Mouse (Mus musculus) forebrain, postnatal 0 days (tissue): ENCODE results near the gene Slc13a5. TPM values are rescaled to one million over a fixed set of nuclear protein-coding genes. Genes with fewer than 3 reads are reported as not detected.

Source experiments
- ATAC-seq: fragments of 200-750 bp; cut with Nextera tagmentation; 2 replicates; pipeline ENCODE4 v1.8.0; 2017; ENCODE audit warnings: mild to moderate bottlenecking, moderate library complexity
- DNase-seq: peaks from one replicate; pipeline ENCODE4 v3.0.0-alpha.2; 2015
- H3K27ac ChIP-seq: fragments of 300-500 bp; sonication (generic); 2 replicates; pipeline ENCODE4 v1.5.1; 2014; ENCODE audit warnings: low read depth, mild to moderate bottlenecking, antibody characterized with exemption, low read length, moderate library complexity, mixed read lengths
- H3K27me3 ChIP-seq: fragments of 300-500 bp; sonication (generic); 2 replicates; pipeline ENCODE4 v1.6.1; 2014; ENCODE audit warnings: mild to moderate bottlenecking, low read length, mixed read lengths; ENCODE audit not compliant: insufficient read depth
- H3K36me3 ChIP-seq: fragments of 300-500 bp; sonication (generic); 2 replicates; pipeline ENCODE4 v1.6.1; 2014; ENCODE audit warnings: mild to moderate bottlenecking, moderate library complexity; ENCODE audit not compliant: insufficient read depth
- H3K4me1 ChIP-seq: fragments of 300-500 bp; sonication (generic); 2 replicates; pipeline ENCODE4 v1.6.1; 2014; ENCODE audit warnings: antibody characterized with exemption; ENCODE audit not compliant: insufficient read depth
- H3K4me2 ChIP-seq: fragments of 300-500 bp; sonication (generic); 2 replicates; pipeline ENCODE4 v1.6.1; 2014; ENCODE audit warnings: low read depth, mild to moderate bottlenecking, moderate library complexity
- H3K4me3 ChIP-seq: fragments of 300-500 bp; sonication (generic); 2 replicates; pipeline ENCODE4 v1.5.1; 2014; ENCODE audit warnings: low read depth, low read length, mixed read lengths
- H3K9ac ChIP-seq: fragments of 300-500 bp; sonication (generic); 2 replicates; pipeline ENCODE4 v1.6.1; 2014; ENCODE audit warnings: mild to moderate bottlenecking
- H3K9me3 ChIP-seq: fragments of 300-500 bp; sonication (generic); 2 replicates; pipeline ENCODE4 v1.6.1; 2016; ENCODE audit warnings: low read length
- CTCF ChIP-seq: sonication (generic); IDR thresholded peaks from 2 replicates; pipeline ENCODE4 v1.5.1; 2016; ENCODE audit warnings: antibody characterized with exemption, control low read depth, low read depth
- WGBS: fragments of 180-500 bp; shearing (Covaris S2); extraction: QIAGEN DNeasy Blood & Tissue Kit; methylation state at CpG from one replicate; pipeline ENCODE4 v1.1.7; 2014; 5-methylcytosine and 5-hydroxymethylcytosine counted together
- polyA plus RNA-seq: library from polyadenylated mRNA; unstranded; fragments of >200 nt; fragmentation: Nextera tagmentation; extraction: Ambion mirVana; gene quantifications from 2 replicates; pipeline ENCODE4 v1.2.1, GENCODE M21; 2015
- total RNA-seq: library from RNA; depleted of rRNA; stranded (reverse); fragments of >200 nt; gene quantifications from 2 replicates; pipeline ENCODE4 v1.2.3, GENCODE M21; 2014; rRNA removed

The Slc13a5 gene
- total and polyA plus RNA-seq, 2 experiments from 2014 or later: 4.1 to 4.7 TPM

DNA sequence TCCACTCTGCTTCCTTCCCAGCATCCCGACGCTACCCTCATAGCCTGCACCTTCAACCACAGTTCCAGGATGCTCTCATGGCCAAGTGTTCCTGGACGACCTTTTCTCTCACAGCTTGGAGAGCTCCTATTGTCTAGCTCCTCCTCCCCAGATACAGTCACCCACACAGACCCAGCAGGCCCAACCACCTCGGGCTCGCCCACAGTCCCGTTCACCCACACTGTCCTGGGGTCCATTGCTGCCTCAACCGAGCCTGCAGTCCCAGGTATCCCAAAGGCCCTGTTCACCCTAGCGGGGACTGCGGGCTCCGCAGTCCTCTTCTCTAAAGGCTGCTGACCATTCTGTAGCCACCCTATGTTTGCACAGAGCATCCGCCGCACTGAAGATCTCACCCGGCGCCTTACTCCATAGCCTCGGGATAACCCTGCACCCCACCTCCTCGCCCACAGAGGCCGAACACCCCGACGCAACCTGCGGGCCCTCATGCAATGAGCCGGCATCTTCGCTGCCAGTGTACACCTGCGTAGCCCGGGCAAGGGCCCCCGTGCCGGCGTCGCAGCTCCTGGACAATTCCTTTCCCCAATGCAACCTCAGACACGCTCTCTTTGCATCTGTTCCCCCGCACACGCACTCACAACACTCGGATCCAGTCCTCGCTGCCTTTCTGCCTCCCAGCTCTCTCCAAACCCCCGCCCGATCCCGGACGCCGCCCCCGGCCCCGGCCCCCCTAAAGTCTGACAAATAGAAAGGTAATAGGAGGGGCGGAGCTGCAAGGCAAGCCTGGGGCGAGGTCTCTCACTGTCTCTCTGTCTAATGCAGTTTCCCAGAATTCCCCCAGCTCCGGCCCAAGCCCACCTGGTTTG lies 60.5 kb downstream of the Slc13a5 start, which contains the start of gene Gm43951:
TSS of gene Gm43951 (minus strand) at position 500 of the 863 bp plus-strand sequence.
- DNase-seq: peak; percentile 31
- Histone ChIP-seq H3K27me3 (no peaks in the 10 kb centered on the region), H3K9ac (peak within 1 kb of the TSS; percentile 80), H3K36me3 (peaks cover 18% of the 10 kb centered on the region), H3K9me3 (no peaks in the 10 kb centered on the region), H3K4me1 (peaks cover 13% of the 10 kb centered on the region), H3K4me2 (peak within 1 kb of the TSS; percentile 83), H3K4me3 (peak within 1 kb of the TSS; percentile 77), H3K27ac (peak within 1 kb of the TSS; percentile 80)
- ATAC-seq: peak; percentile 66
- 2% methylated on average over 43 of the region's 43 CpGs for WGBS
- peak; percentile 45 for TF ChIP-seq CTCF

DNA sequence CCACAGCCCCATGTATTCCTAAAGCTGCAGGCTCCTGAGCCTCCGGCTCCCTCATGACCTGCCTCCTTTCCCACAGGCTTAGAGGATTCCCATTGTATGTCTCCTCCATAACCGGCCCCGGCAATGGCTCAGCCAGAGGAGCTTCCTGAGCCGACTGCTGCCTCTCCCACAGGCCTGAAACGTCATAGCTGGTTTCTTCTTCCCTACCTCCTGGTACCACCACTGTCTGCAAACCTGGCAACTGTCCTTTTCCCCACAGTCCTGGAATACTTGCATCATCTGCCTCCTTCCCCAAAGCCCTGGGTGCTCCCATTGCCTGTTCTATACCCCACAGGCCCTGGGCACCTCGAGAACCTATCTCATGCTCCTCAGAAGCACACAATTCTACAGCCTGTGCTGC lies 61.8 kb downstream of the Slc13a5 start:
- Histone ChIP-seq H3K36me3 (peaks cover 13% of the 10 kb centered on the region), H3K4me1 (peaks cover 13% of the 10 kb centered on the region), H3K27me3 (no peaks in the 10 kb centered on the region), H3K4me3 (peak overlapping the region; percentile 77; the same call in 1 of the 2 replicates), H3K27ac (no peak overlapping the region), H3K4me2 (peak overlapping the region; percentile 83), H3K9me3 (no peaks in the 10 kb centered on the region), H3K9ac (peak overlapping the region; percentile 80)
- WGBS: 89% methylated on average over 6 of the region's 6 CpGs
- ATAC-seq (no peak), DNase-seq (no peak)
- TF ChIP-seq CTCF: no peak

DNA sequence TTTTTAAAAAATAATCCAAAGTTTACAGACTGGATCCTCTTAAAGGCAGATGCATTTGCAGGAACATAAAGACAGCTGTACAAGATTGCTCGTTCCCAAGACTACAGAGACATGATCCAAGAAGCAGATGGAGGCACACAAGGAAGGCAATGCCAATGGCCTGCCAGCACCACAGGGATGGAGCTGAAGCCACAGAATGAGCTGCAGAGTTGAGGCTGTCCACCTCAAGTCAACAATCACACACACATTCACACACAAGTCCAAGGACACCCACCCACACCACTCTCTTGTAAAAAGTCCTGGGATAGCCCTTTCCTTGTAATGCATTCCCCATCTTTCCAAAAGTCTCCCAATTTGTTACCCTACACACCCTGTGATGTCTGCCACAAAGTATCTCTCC lies 63.6 kb downstream of the Slc13a5 start:
- Histone ChIP-seq H3K9ac (no peak overlapping the region), H3K4me3 (no peak overlapping the region), H3K4me1 (peaks cover 13% of the 10 kb centered on the region), H3K9me3 (no peaks in the 10 kb centered on the region), H3K4me2 (no peak overlapping the region), H3K36me3 (peaks cover 12% of the 10 kb centered on the region), H3K27me3 (no peaks in the 10 kb centered on the region), H3K27ac (no peak overlapping the region)
- DNase-seq (no peak), ATAC-seq (no peak)
- TF ChIP-seq CTCF: no peak
- 46% methylated on average over 1 of the region's 1 CpGs for WGBS

DNA sequence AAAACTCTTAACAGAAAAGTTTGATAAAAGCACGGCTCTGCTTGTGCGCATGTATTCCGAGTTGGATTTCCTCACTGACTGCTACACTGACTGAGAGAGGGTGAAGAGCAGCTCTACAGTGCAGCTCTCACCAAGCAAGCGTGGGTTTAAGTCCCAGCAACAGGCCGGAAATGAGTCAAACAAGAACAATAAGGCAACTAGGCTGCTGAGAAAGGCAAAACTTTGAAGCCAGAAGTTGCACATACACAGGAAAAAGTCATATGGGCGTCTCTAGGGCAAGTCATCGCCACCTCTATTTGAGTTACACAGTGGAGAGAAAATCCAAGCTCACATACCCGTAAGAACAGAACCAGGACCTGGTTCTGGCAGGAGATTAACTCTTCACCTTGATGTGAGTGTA lies 70.5 kb downstream of the Slc13a5 start:
- no peak for TF ChIP-seq CTCF
- Histone ChIP-seq H3K27ac (no peak overlapping the region), H3K36me3 (peaks cover 25% of the 10 kb centered on the region), H3K4me3 (no peak overlapping the region), H3K4me2 (no peak overlapping the region), H3K9ac (no peak overlapping the region), H3K27me3 (no peaks in the 10 kb centered on the region), H3K9me3 (no peaks in the 10 kb centered on the region), H3K4me1 (no peaks in the 10 kb centered on the region)
- DNase-seq (no peak), ATAC-seq (no peak)
- 89% methylated on average over 8 of the region's 8 CpGs for WGBS

DNA sequence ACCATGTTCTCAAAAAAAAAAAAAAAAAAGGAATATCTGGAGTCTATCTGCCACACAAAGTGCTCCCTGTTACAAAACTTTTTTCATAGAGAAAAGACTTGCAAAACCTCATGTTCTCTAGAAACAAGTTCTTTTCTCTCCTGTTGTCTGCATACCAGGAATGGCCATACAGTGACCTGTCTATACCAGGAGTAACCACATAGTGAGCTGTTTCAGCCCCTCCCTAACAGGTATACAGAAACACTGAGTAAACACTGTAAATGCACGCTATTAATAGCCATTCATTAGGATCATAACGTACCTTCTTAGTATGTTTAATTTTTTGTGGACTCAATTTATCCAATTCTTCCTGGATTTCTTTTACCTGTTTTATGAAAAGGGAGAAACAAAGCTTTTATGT lies 72.8 kb downstream of the Slc13a5 start:
- TF ChIP-seq CTCF: no peak

More for the DNA sequence above, 72.8 kb downstream of the Slc13a5 start:
- H3K27me3 ChIP-seq: no peaks in the 10 kb centered on the region
- no peak for DNase-seq
- no peak for ATAC-seq
- no peak overlapping the region for H3K27ac ChIP-seq
- no peaks in the 10 kb centered on the region for H3K4me1 ChIP-seq
- no peak overlapping the region for H3K4me3 ChIP-seq
- no peak overlapping the region for H3K9ac ChIP-seq
- H3K36me3 ChIP-seq: peaks cover 32% of the 10 kb centered on the region
- no peak overlapping the region for H3K4me2 ChIP-seq
- no peaks in the 10 kb centered on the region for H3K9me3 ChIP-seq
- 96% methylated on average over 2 of the region's 2 CpGs for WGBS

Other genes starting within 250 kb of the Slc13a5 start
- gene Aipl1, start 229.7 kb downstream of the Slc13a5 start, total RNA-seq: 0.19 and 0.31 TPM in 2 replicates
- 0.23 and 0.33 TPM in 2 replicates for gene Aipl1, start 229.7 kb downstream of the Slc13a5 start, polyA plus RNA-seq
- 13.2 and 14.9 TPM in 2 replicates for gene Pimreg, start 225.2 kb downstream of the Slc13a5 start, total RNA-seq
- 20.6 and 22.0 TPM in 2 replicates for gene Pimreg, start 225.2 kb downstream of the Slc13a5 start, polyA plus RNA-seq
- gene Pitpnm3, start 131.4 kb downstream of the Slc13a5 start, total RNA-seq: 7.8 and 14.0 TPM in 2 replicates
- gene Pitpnm3, start 131.4 kb downstream of the Slc13a5 start, polyA plus RNA-seq: 1.9 and 3.2 TPM in 2 replicates
- gene Gm43951, start 60.4 kb downstream of the Slc13a5 start, total RNA-seq: 3.3 and 3.6 TPM in 2 replicates
- gene Gm43951, start 60.4 kb downstream of the Slc13a5 start, polyA plus RNA-seq: 0.33 and 0.62 TPM in 2 replicates
- 23.2 and 28.0 TPM in 2 replicates for gene 4933427D14Rik, start 59.8 kb downstream of the Slc13a5 start, total RNA-seq
- gene 4933427D14Rik, start 59.8 kb downstream of the Slc13a5 start, polyA plus RNA-seq: 11.1 TPM in 2 replicates
- gene Txndc17, start 59.7 kb downstream of the Slc13a5 start, total RNA-seq: 61.3 and 78.8 TPM in 2 replicates
- gene Txndc17, start 59.7 kb downstream of the Slc13a5 start, polyA plus RNA-seq: 114 and 134 TPM in 2 replicates
- 24.1 and 33.0 TPM in 2 replicates for gene Med31, start 51.6 kb downstream of the Slc13a5 start, total RNA-seq
- 43.4 and 43.9 TPM in 2 replicates for gene Med31, start 51.6 kb downstream of the Slc13a5 start, polyA plus RNA-seq
- gene Xaf1, start 34.4 kb upstream of the Slc13a5 start, total RNA-seq: 0.77 and 3.1 TPM in 2 replicates
- gene Xaf1, start 34.4 kb upstream of the Slc13a5 start, polyA plus RNA-seq: 4.3 and 4.8 TPM in 2 replicates
- gene Fbxo39, start 47.2 kb upstream of the Slc13a5 start, total RNA-seq: not detected in 2 replicates
- gene Fbxo39, start 47.2 kb upstream of the Slc13a5 start, polyA plus RNA-seq: not detected in 2 replicates
- gene Tekt1, start 95.2 kb upstream of the Slc13a5 start, total RNA-seq: 10.5 and 13.1 TPM in 2 replicates
- gene Tekt1, start 95.2 kb upstream of the Slc13a5 start, polyA plus RNA-seq: 8.6 and 12.4 TPM in 2 replicates
- gene Smtnl2, start 144.5 kb upstream of the Slc13a5 start, total RNA-seq: 9.7 and 10.4 TPM in 2 replicates
- 8.4 and 10.2 TPM in 2 replicates for gene Smtnl2, start 144.5 kb upstream of the Slc13a5 start, polyA plus RNA-seq
- not detected in 2 replicates for gene Ggt6, start 168.3 kb upstream of the Slc13a5 start, total RNA-seq
- not detected in 2 replicates for gene Ggt6, start 168.3 kb upstream of the Slc13a5 start, polyA plus RNA-seq
- gene Mybbp1a, start 174.1 kb upstream of the Slc13a5 start, total RNA-seq: 36.9 and 38.0 TPM in 2 replicates
- 50.0 and 52.4 TPM in 2 replicates for gene Mybbp1a, start 174.1 kb upstream of the Slc13a5 start, polyA plus RNA-seq
- gene Spns2, start 222.7 kb upstream of the Slc13a5 start, total RNA-seq: 38.8 and 40.1 TPM in 2 replicates
- 6.5 and 6.7 TPM in 2 replicates for gene Spns2, start 222.7 kb upstream of the Slc13a5 start, polyA plus RNA-seq